Mouse (Mus musculus) urinary bladder, postnatal 0 days (tissue): ENCODE measurements around the gene Pde4c. TPM values are rescaled to one million over a fixed set of nuclear protein-coding genes. Genes with fewer than 3 reads are reported as not detected.

Experiments
- microRNA-seq: library from miRNA; unstranded; fragments of <30 nt; microRNA quantifications from one replicate; pipeline ENCODE4, GENCODE M21; 2016
- polyA plus RNA-seq: library from polyadenylated mRNA; unstranded; fragments of >200 nt; fragmentation: Nextera tagmentation; extraction: Ambion mirVana; gene quantifications from 2 replicates; pipeline ENCODE4 v1.2.1, GENCODE M21; 2015

Pde4c gene
- 0.05 and 0.10 TPM in 2 replicates for polyA plus RNA-seq

DNA sequence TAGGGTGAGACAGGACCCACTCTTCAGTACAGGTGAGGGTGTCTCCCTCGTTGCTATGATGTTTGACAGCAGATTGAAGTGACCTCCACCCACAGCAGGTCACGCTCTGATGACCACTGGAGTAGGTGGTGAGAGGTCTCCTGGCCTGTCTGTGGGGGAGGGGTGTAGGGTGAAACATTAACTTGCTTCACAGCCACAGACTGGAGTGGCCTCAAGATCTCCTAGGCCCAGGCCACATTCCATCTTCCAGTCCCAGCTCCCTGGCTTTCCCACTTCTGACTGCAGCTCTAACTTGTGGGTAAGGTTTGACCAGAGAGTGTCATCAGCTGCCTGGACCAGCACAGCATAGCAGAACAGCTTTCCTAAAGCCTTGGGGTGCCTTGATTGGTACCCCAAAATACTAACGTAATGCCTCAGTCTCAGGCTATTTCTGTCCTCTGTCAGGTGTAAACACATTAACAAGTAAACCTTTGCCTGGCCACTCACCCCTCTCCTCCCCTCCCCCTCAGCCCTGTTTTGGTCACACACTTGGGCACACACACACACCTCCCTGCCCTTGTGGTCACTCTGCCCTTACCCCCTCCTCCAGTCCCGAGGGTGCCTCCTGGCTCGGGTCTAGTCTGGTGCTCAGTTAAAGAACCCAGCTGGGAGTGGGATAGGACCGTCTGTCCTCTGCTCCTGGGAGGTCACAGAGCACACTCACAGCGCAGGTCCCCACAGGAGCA lies at the start of gene Pde4c:
Pde4c (plus strand) TSS at position 235 of the 725 bp plus-strand sequence.

GRCm38 (mm10) chr8:70698310-70699109 lies 25.0 kb upstream of the Pde4c start, which contains the start of gene Jund:
Gene Jund (plus strand): TSS chr8:70698949.

GRCm38 (mm10) chr8:70703287-70703686 lies 20.2 kb upstream of the Pde4c start, which contains the start of gene Iqcn:
Gene Iqcn (plus strand): TSS chr8:70703457.

DNA sequence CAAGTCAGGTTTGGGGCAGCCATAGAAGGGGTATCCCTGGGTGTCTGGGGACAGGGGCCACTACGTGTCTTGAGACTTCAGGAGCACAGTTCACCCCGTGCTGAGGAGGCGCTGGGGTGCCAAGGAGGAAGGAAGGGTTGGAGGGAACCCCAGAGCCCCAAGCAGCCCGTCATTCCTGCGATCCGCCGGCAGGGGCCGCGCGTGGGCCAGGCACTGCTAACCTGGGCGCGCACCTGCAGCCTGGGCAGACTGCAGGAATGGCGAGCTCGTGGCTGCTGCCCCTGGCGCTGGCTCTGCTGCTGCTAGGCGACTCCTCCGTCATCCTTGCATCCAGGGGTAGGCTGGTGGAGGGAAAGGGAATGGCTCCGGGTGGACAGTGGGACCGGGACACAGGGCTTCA lies 5.2 kb upstream of the Pde4c start, which contains the start of gene Gm3336:
Gm3336 (plus strand) TSS at position 247 of the 400 bp plus-strand sequence.

GRCm38 (mm10) chr8:70754043-70754870 lies 30.7 kb downstream of the Pde4c start, which contains the start of gene Rab3a:
Gene Rab3a (plus strand): TSS chr8:70754679.

GRCm38 (mm10) chr8:70760775-70761406 lies 37.4 kb downstream of the Pde4c start, which contains the start of gene Mpv17l2:
Gene Mpv17l2 (minus strand): TSS chr8:70760946.

DNA sequence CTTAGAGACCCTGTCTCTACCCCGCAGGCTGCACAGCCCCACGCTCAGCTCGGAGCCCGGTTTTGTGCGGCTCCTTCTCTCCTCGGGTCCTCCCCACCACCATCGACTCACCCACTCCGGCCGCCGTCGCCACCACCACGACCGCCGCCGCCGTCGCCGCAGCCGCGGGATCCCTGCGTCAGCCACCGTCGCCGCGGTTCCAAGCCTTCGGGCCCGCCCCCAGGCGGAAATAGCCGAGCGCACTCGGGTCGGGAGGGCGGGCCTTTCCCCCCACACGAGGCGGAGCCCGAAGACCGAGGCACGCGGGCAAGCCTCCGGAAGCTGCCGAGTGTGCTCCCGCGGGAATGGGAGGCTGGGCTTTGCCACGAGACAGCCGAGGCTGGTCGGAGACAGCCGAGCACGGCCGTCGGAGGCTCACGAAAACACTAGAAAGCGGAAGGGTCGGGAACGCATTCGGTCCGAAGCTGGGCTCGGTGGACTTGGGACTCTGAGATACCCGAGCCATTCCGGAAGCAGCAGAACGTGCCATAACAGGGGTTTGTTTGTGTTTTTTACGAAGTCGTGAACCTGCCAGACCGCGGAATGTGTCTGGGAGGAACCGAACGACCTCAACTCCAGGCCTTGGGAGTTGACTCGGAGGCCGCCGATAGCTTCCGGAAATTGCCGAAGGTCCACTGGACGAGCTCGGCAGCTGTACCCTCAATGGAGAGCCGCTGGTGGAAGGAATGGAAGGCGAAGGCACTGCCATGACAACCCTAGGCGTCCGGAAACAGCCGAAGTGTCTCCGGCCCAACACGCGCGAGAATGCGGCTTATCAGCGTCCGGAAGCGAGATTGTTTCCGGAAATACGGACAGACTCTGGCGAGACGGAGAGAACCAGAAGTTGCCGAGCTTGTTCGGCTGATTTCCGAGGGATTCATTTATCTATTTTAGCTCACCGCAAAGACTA lies 53.2 kb downstream of the Pde4c start, which contains the start of gene Pik3r2:
Pik3r2 (minus strand) TSS at position 218 of the 949 bp plus-strand sequence.

Small RNAs within 50 kb of the gene (microRNA-seq; reads per million reads assigned to microRNA genes)
- not detected for gene Mir7240

Other genes starting within 250 kb of the Pde4c start
- 17.0 and 18.6 TPM in 2 replicates for gene Klhl26, start 246.8 kb upstream of the Pde4c start, polyA plus RNA-seq
- not detected in 2 replicates for gene Tmem59l, start 236.4 kb upstream of the Pde4c start, polyA plus RNA-seq
- 0.36 and 0.42 TPM in 2 replicates for gene Crlf1, start 230.6 kb upstream of the Pde4c start, polyA plus RNA-seq
- 113 and 116 TPM in 2 replicates for gene Rex1bd, start 217.0 kb upstream of the Pde4c start, polyA plus RNA-seq
- 768 and 841 TPM in 2 replicates for gene Uba52, start 212.9 kb upstream of the Pde4c start, polyA plus RNA-seq
- 200 and 204 TPM in 2 replicates for gene Fkbp8, start 196.0 kb upstream of the Pde4c start, polyA plus RNA-seq
- gene Kxd1, start 195.8 kb upstream of the Pde4c start, polyA plus RNA-seq: 53.9 and 54.6 TPM in 2 replicates
- 11.7 and 12.5 TPM in 2 replicates for gene Ell, start 184.3 kb upstream of the Pde4c start, polyA plus RNA-seq
- 25.1 and 27.7 TPM in 2 replicates for gene Isyna1, start 129.3 kb upstream of the Pde4c start, polyA plus RNA-seq
- gene Ssbp4, start 114.8 kb upstream of the Pde4c start, polyA plus RNA-seq: 71.0 and 78.8 TPM in 2 replicates
- gene Lrrc25, start 107.6 kb upstream of the Pde4c start, polyA plus RNA-seq: 4.4 and 6.6 TPM in 2 replicates
- 0.79 and 2.8 TPM in 2 replicates for gene Gdf15, start 91.3 kb upstream of the Pde4c start, polyA plus RNA-seq
- gene Pgpep1, start 63.3 kb upstream of the Pde4c start, polyA plus RNA-seq: 19.2 and 24.1 TPM in 2 replicates
- 119 and 132 TPM in 2 replicates for gene Lsm4, start 50.5 kb upstream of the Pde4c start, polyA plus RNA-seq
- 41.5 and 52.0 TPM in 2 replicates for gene Jund, start 24.8 kb upstream of the Pde4c start, polyA plus RNA-seq
- gene Iqcn, start 20.3 kb upstream of the Pde4c start, polyA plus RNA-seq: 0.04 TPM in 1 of 2 replicates, not detected in the other
- 0.19 and 0.20 TPM in 2 replicates for gene Gm3336, start 5.2 kb upstream of the Pde4c start, polyA plus RNA-seq
- gene Rab3a, start 31.0 kb downstream of the Pde4c start, polyA plus RNA-seq: 9.9 and 10.0 TPM in 2 replicates
- 49.0 and 49.6 TPM in 2 replicates for gene Mpv17l2, start 37.2 kb downstream of the Pde4c start, polyA plus RNA-seq
- 27.2 and 27.8 TPM in 2 replicates for gene Pik3r2, start 53.0 kb downstream of the Pde4c start, polyA plus RNA-seq
- gene Mast3, start 81.3 kb downstream of the Pde4c start, polyA plus RNA-seq: 4.8 and 6.3 TPM in 2 replicates
- gene Il12rb1, start 84.7 kb downstream of the Pde4c start, polyA plus RNA-seq: 0.06 TPM in 1 of 2 replicates, not detected in the other
- gene Arrdc2, start 116.0 kb downstream of the Pde4c start, polyA plus RNA-seq: 4.0 and 5.5 TPM in 2 replicates
- 1.2 and 1.4 TPM in 2 replicates for gene Kcnn1, start 139.5 kb downstream of the Pde4c start, polyA plus RNA-seq
- 73.6 and 78.0 TPM in 2 replicates for gene Ccdc124, start 150.2 kb downstream of the Pde4c start, polyA plus RNA-seq
- gene Slc5a5, start 169.0 kb downstream of the Pde4c start, polyA plus RNA-seq: 0.66 and 1.1 TPM in 2 replicates
- gene Rpl18a, start 173.7 kb downstream of the Pde4c start, polyA plus RNA-seq: 3,897 and 4,512 TPM in 2 replicates
- gene Map1s, start 182.2 kb downstream of the Pde4c start, polyA plus RNA-seq: 31.9 and 35.1 TPM in 2 replicates